Mouse (Mus musculus): ENCODE results near the gene Sf1. TPM values are rescaled to one million over a fixed set of nuclear protein-coding genes. Genes with fewer than 3 reads are reported as not detected.

Sf1 gene
- polyA plus RNA-seq (2015; fragmentation: Illumina TruSeq; extraction: RNeasy Lipid Tissue Mini Kit (QIAGEN cat#74804); ENCODE audit: insufficient read depth, low replicate concordance), result 447 TPM

GRCm38 (mm10) chr19:6363411-6364240 is at the start of gene Sf1:
Gene Sf1, plus strand, starts transcription at chr19:6363690.

GRCm38 (mm10) chr19:6334673-6335457 is 28.6 kb upstream of the Sf1 start, which contains the start of gene Men1:
Gene Men1, plus strand, starts transcription at chr19:6334979.

DNA sequence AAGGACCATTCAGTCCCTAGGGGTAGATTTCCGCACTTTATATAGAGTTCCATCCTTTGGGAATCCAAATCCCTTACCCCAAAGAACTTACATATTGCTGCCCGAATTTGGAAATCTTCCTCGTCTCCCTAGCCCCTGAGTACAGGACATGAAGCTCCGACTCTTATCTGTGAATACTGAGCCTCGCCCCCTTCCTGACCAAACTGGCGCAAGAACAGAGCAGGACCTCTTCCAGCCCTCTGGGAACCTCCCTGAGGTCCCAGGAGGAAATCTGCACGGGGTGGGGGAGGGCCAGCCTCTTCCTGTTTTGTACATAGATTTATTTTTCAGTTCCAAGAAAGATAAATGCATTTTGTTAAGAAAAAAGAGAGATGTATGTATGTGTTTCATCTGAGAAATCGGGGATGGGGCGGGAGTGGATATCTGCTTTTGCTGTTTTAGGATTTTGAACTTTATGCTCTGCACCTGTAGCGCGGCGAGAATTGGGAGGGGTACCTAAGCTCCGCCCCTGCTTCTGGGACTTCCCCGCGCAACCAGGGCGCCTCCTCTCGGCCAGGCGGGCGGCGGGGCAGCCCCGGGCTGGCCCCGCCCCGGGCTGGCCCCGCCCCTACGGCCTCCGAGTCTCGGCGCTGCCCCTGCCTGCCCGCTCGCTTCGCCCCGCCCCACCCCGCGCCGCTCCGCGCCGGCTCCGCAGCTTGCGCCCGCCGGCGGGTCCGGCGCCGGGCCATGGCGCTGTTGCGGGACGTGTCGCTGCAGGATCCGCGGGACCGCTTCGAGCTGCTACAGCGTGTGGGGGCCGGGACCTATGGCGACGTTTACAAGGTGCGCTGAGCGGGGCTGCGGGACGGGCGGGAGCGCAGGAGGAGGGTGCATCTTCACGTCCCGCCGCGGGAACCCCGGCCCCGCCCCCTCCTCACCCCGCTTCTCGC is 22.7 kb upstream of the Sf1 start, which contains the start of gene Map4k2:
Gene Map4k2 (plus strand): TSS at position 612 of the 929 bp plus-strand sequence.

DNA sequence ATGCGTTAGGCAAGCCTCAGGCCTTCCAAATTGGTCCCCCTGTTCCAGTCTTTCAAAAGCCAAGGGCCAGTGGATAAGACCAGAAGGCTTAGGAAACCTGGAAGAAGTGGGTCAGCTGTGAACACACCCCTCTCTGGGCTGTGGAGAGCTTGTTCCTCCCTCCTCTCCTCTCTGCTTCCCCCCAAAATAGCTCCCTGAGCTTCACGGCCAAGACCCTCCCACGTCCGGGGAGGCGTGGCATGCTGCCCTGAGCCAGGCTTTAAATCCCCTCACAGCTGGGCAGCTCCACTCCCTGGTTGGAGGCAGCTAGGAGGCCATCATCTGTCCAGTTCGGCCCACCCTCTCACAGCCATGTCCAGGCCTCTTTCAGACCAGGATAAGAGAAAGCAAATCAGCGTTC is 20.6 kb downstream of the Sf1 start, which contains the start of gene Pygm:
Gene Pygm (plus strand): TSS at position 272 of the 400 bp plus-strand sequence.

DNA sequence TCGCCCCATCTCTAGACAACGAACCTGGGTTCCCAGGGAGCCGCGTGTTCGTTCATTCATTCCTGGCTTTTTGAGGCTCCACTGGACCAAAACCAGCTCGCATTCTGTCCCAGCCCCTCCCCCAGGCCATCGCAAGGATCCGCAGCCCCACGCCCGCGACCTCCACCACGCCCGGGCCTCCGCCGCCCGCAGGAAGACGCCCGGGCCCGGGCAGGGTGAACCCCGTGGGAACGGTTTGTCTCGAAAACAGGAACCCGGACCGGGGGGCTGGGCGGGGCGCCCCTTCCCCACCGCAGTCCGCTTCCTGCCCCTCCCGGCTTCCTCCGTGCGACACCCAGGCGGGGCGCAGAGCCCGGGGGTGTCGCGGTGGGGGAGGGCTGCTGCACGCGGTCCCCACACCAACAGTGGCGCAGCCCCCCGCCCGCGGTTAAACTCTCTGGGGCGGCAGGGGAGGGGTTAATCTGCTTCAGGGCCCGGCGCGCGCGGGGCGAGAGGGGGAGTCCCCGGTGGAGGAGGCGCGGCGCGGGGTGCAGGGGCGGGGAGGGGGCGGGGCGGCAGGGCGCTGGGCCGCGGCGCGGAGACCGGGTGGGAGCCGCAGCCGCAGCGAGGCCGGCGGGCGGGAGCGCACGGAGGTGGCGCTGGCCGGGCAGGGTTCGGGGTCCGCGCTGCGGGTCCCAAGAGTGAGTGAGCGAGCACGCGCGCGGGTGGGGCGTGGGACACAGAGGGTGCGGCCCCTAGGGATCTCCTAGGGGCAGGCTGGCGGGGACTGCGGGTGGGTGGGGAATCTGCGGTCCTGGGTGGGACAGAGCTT is 36.0 kb downstream of the Sf1 start, which contains the start of gene Rasgrp2:
Gene Rasgrp2 (plus strand): TSS at position 56 of the 811 bp plus-strand sequence.

DNA sequence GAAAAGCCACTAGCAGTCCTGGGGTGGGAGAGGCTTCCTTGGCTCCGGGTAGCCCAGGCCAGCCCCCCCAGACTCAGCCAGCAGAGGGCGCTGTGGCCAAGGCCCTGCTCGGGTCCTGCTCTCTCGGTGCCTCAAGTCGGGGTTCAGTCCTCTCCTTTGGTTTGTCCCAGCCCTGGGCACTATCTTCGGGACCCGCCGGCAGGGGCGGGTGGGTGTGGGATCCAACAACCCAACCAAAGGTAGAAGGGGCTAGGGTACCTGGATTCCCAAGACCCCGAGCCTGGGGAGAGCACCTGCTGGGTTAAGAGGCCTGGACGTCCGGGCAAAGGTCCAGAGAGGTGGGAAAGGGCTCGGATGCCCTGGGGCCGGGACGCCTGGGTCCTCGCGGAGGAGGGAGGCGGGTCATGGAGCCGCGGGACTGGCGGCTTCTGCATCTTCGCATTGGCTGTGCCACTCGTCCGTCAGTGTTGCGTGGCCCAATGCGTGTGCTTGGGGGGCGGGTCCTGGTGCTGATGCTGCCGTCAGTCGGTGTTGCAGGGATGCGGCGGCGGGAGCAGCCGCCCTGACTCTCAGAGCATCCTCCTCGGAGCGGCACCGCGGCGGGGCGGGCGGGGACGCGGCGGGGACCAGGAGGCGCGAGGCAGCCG is 54.9 kb downstream of the Sf1 start, which contains the start of gene Nrxn2:
Gene Nrxn2 (plus strand): TSS at position 499 of the 647 bp plus-strand sequence.

Other genes starting within 250 kb of the Sf1 start
- 4.3 TPM for gene Sac3d1, start 245.0 kb upstream of the Sf1 start, polyA plus RNA-seq (2015; fragmentation: Illumina TruSeq; extraction: RNeasy Lipid Tissue Mini Kit (QIAGEN cat#74804); ENCODE audit: insufficient read depth, low replicate concordance)
- 16.4 TPM for gene Snx15, start 235.4 kb upstream of the Sf1 start, polyA plus RNA-seq (2015; fragmentation: Illumina TruSeq; extraction: RNeasy Lipid Tissue Mini Kit (QIAGEN cat#74804); ENCODE audit: insufficient read depth, low replicate concordance)
- 1.8 TPM for gene Batf2, start 222.7 kb upstream of the Sf1 start, polyA plus RNA-seq (2015; fragmentation: Illumina TruSeq; extraction: RNeasy Lipid Tissue Mini Kit (QIAGEN cat#74804); ENCODE audit: insufficient read depth, low replicate concordance)
- gene Arl2, start 222.1 kb upstream of the Sf1 start, polyA plus RNA-seq (2015; fragmentation: Illumina TruSeq; extraction: RNeasy Lipid Tissue Mini Kit (QIAGEN cat#74804); ENCODE audit: insufficient read depth, low replicate concordance), result 11.0 TPM
- not detected for gene Majin, start 179.3 kb upstream of the Sf1 start, polyA plus RNA-seq (2015; fragmentation: Illumina TruSeq; extraction: RNeasy Lipid Tissue Mini Kit (QIAGEN cat#74804); ENCODE audit: insufficient read depth, low replicate concordance)
- gene Gpha2, start 137.3 kb upstream of the Sf1 start, polyA plus RNA-seq (2015; fragmentation: Illumina TruSeq; extraction: RNeasy Lipid Tissue Mini Kit (QIAGEN cat#74804); ENCODE audit: insufficient read depth, low replicate concordance), result not detected
- 11.9 TPM for gene Ppp2r5b, start 127.8 kb upstream of the Sf1 start, polyA plus RNA-seq (2015; fragmentation: Illumina TruSeq; extraction: RNeasy Lipid Tissue Mini Kit (QIAGEN cat#74804); ENCODE audit: insufficient read depth, low replicate concordance)
- gene Atg2a, start 122.0 kb upstream of the Sf1 start, polyA plus RNA-seq (2015; fragmentation: Illumina TruSeq; extraction: RNeasy Lipid Tissue Mini Kit (QIAGEN cat#74804); ENCODE audit: insufficient read depth, low replicate concordance), result 6.0 TPM
- gene Ehd1, start 87.0 kb upstream of the Sf1 start, polyA plus RNA-seq (2015; fragmentation: Illumina TruSeq; extraction: RNeasy Lipid Tissue Mini Kit (QIAGEN cat#74804); ENCODE audit: insufficient read depth, low replicate concordance), result 36.3 TPM
- gene Cdc42bpg, start 57.2 kb upstream of the Sf1 start, polyA plus RNA-seq (2015; fragmentation: Illumina TruSeq; extraction: RNeasy Lipid Tissue Mini Kit (QIAGEN cat#74804); ENCODE audit: insufficient read depth, low replicate concordance), result 2.1 TPM
- 15.5 TPM for gene Men1, start 28.7 kb upstream of the Sf1 start, polyA plus RNA-seq (2015; fragmentation: Illumina TruSeq; extraction: RNeasy Lipid Tissue Mini Kit (QIAGEN cat#74804); ENCODE audit: insufficient read depth, low replicate concordance)
- gene Map4k2, start 22.6 kb upstream of the Sf1 start, polyA plus RNA-seq (2015; fragmentation: Illumina TruSeq; extraction: RNeasy Lipid Tissue Mini Kit (QIAGEN cat#74804); ENCODE audit: insufficient read depth, low replicate concordance), result 230 TPM
- gene Pygm, start 20.7 kb downstream of the Sf1 start, polyA plus RNA-seq (2015; fragmentation: Illumina TruSeq; extraction: RNeasy Lipid Tissue Mini Kit (QIAGEN cat#74804); ENCODE audit: insufficient read depth, low replicate concordance), result 7.7 TPM
- 258 TPM for gene Rasgrp2, start 35.6 kb downstream of the Sf1 start, polyA plus RNA-seq (2015; fragmentation: Illumina TruSeq; extraction: RNeasy Lipid Tissue Mini Kit (QIAGEN cat#74804); ENCODE audit: insufficient read depth, low replicate concordance)
- 0.57 TPM for gene Nrxn2, start 55.0 kb downstream of the Sf1 start, polyA plus RNA-seq (2015; fragmentation: Illumina TruSeq; extraction: RNeasy Lipid Tissue Mini Kit (QIAGEN cat#74804); ENCODE audit: insufficient read depth, low replicate concordance)
- gene Slc22a12, start 179.3 kb downstream of the Sf1 start, polyA plus RNA-seq (2015; fragmentation: Illumina TruSeq; extraction: RNeasy Lipid Tissue Mini Kit (QIAGEN cat#74804); ENCODE audit: insufficient read depth, low replicate concordance), result not detected